Comparison of ENCODE assay signal across 24 mouse cellular contexts in genomic region chr12:116989144-116989543, GRCm38 (mm10).
DNase-seq lines count a peak whose midpoint lies in the region; ATAC-seq lines count a peak whose summit lies in the region.
"Had no signal": no experiment of that assay in that cellular context is flagged by ENCODE, and none has a peak within 500 bp of the region (broad histone marks: within the 10 kb centered on the region; RNA-seq: fewer than 3 reads in every experiment).

No protein-coding gene starts in this region.

- no peaks in the 10 kb centered on the region for H3K36me3 ChIP-seq in hindbrain, embryonic 12.5 days
- no peaks in the 10 kb centered on the region for H3K36me3 ChIP-seq in hindbrain, embryonic 16.5 days (ENCODE audit: control insufficient read depth, insufficient read depth, low read length)
- no peaks in the 10 kb centered on the region for H3K36me3 ChIP-seq in midbrain, embryonic 16.5 days (ENCODE audit: control insufficient read depth, insufficient read depth, low read length)
- H3K36me3 ChIP-seq: embryonic facial prominence, embryonic 13.5 days; hindbrain, embryonic 15.5 days; intestine, embryonic 15.5 days; neural tube, embryonic 12.5 days had no signal

- H3K4me2 ChIP-seq in hindbrain, embryonic 12.5 days (replicated peaks): no peak overlapping the region
- no peak overlapping the region for H3K4me2 ChIP-seq in hindbrain, embryonic 16.5 days (ENCODE audit: low read length)
- H3K4me2 ChIP-seq in midbrain, embryonic 16.5 days (ENCODE audit: low read length): no peak overlapping the region
- H3K4me2 ChIP-seq: embryonic facial prominence, embryonic 13.5 days; hindbrain, embryonic 15.5 days; intestine, embryonic 15.5 days; liver, embryonic 11.5 days; neural tube, embryonic 12.5 days had no signal

- no peaks in the 10 kb centered on the region for H3K27me3 ChIP-seq in hindbrain, embryonic 12.5 days
- H3K27me3 ChIP-seq in hindbrain, embryonic 16.5 days (replicated peaks; ENCODE audit: control insufficient read depth, insufficient read depth, low read length): no peaks in the 10 kb centered on the region
- no peaks in the 10 kb centered on the region for H3K27me3 ChIP-seq in midbrain, embryonic 16.5 days (ENCODE audit: control insufficient read depth, insufficient read depth, low read depth, low read length)
- H3K27me3 ChIP-seq: embryonic facial prominence, embryonic 13.5 days; hindbrain, embryonic 15.5 days; intestine, embryonic 15.5 days; neural tube, embryonic 12.5 days had no signal

- peaks cover 3% of the 10 kb centered on the region; the same call in 1 of the 2 replicates for H3K9me3 ChIP-seq in hindbrain, embryonic 12.5 days (replicated peaks)
- H3K9me3 ChIP-seq in hindbrain, embryonic 16.5 days (ENCODE audit: control insufficient read depth, low read length): no peaks in the 10 kb centered on the region
- H3K9me3 ChIP-seq in midbrain, embryonic 16.5 days (replicated peaks; ENCODE audit: control insufficient read depth, low read length, poor library complexity, severe bottlenecking): no peaks in the 10 kb centered on the region; the same call in 1 of the 2 replicates
- H3K9me3 ChIP-seq: embryonic facial prominence, embryonic 13.5 days; hindbrain, embryonic 15.5 days; intestine, embryonic 15.5 days; neural tube, embryonic 12.5 days had no signal

- H3K4me1 ChIP-seq in hindbrain, embryonic 12.5 days: 0 out of 2 replicates have a peak, but pooled peaks cover 3% of the 10 kb centered on the region
- no peaks in the 10 kb centered on the region for H3K4me1 ChIP-seq in hindbrain, embryonic 16.5 days (ENCODE audit: control insufficient read depth, insufficient read depth, low read depth, low read length)
- peaks cover 10% of the 10 kb centered on the region; the same call in 1 of the 2 replicates for H3K4me1 ChIP-seq in midbrain, embryonic 16.5 days (ENCODE audit: control insufficient read depth, insufficient read depth, low read length)
- H3K4me1 ChIP-seq: embryonic facial prominence, embryonic 13.5 days; hindbrain, embryonic 15.5 days; intestine, embryonic 15.5 days had no signal

- no peak overlapping the region for H3K4me3 ChIP-seq in hindbrain, embryonic 12.5 days
- H3K4me3 ChIP-seq in hindbrain, embryonic 16.5 days (ENCODE audit: low read length): no peak overlapping the region
- H3K4me3 ChIP-seq in midbrain, embryonic 16.5 days (ENCODE audit: low read depth, low read length): no peak overlapping the region
- H3K4me3 ChIP-seq: embryonic facial prominence, embryonic 13.5 days; erythroblast, embryonic 14.5 days; gastrocnemius, adult 2 months; hindbrain, embryonic 15.5 days; intestine, embryonic 15.5 days; neural tube, embryonic 12.5 days had no signal

- ATAC-seq in hindbrain, embryonic 12.5 days (ENCODE audit: low FRiP score): peak; percentile 29; the same call in 1 of the 2 replicates
- ATAC-seq in hindbrain, embryonic 16.5 days: no peak
- peak; percentile 78 for ATAC-seq in midbrain, embryonic 16.5 days
- ATAC-seq: intestine, embryonic 15.5 days; liver, postnatal 0 days had no signal

- DNase-seq in right cerebral cortex, postnatal 25 days: peak; percentile 2
- DNase-seq in right cerebral cortex, adult 2 months (ENCODE audit: low spot score in 2 of 2): no peak
- peak; percentile 4 for DNase-seq in embryo, embryonic 10.5 days (ENCODE audit: low spot score)
- no peak for DNase-seq in adipocyte (ENCODE audit: low spot score)
- DNase-seq in left cerebral cortex, adult 11 months (ENCODE audit: low spot score): no peak
- DNase-seq: adrenal gland, postnatal 25 days; cerebellum, adult 11 months; cerebellum, adult 9-11 months; gastrocnemius, adult 2 months; heart, postnatal 4 days; kidney, adult 8-10 months; kidney, postnatal 10 days; liver, postnatal 0 days; lung, postnatal 10 days; right cerebral cortex, adult 18-20 months had no signal

- H3K9ac ChIP-seq in hindbrain, embryonic 12.5 days: no peak overlapping the region
- H3K9ac ChIP-seq in hindbrain, embryonic 16.5 days (ENCODE audit: low read depth, low read length): no peak overlapping the region
- no peak overlapping the region for H3K9ac ChIP-seq in midbrain, embryonic 16.5 days (ENCODE audit: low read depth, low read length)
- H3K9ac ChIP-seq: embryonic facial prominence, embryonic 13.5 days; hindbrain, embryonic 15.5 days; intestine, embryonic 15.5 days; liver, postnatal 0 days; neural tube, embryonic 12.5 days had no signal

- H3K27ac ChIP-seq in hindbrain, embryonic 12.5 days: no peak overlapping the region
- no peak overlapping the region for H3K27ac ChIP-seq in hindbrain, embryonic 16.5 days (ENCODE audit: low read depth, low read length)
- peak overlapping the region; percentile 13; the same call in 1 of the 2 replicates for H3K27ac ChIP-seq in midbrain, embryonic 16.5 days (ENCODE audit: low read length)
- H3K27ac ChIP-seq: embryonic facial prominence, embryonic 13.5 days; gastrocnemius, adult 2 months; hindbrain, embryonic 15.5 days; intestine, embryonic 15.5 days; neural tube, embryonic 12.5 days had no signal

- WGBS in hindbrain, embryonic 12.5 days: 42% methylated on average over 10 of the region's 10 CpGs
- WGBS in hindbrain, embryonic 16.5 days: 28% methylated on average over 10 of the region's 10 CpGs
- 24% methylated on average over 10 of the region's 10 CpGs for WGBS in midbrain, embryonic 16.5 days

Comparison
In these comparisons a context has a peak if more than half of its experiments do, and no peak if none do; other contexts are left out.
1. DNase-seq: peak in right cerebral cortex, postnatal 25 days (single experiment) and embryo, embryonic 10.5 days (single experiment); none in right cerebral cortex, adult 2 months (0 of 2), adipocyte (single experiment) and left cerebral cortex, adult 11 months (single experiment).